Mouse (Mus musculus) CD4-positive, CD25-positive, alpha-beta regulatory T cell, adult 4 months (primary cell): Measurements from ENCODE around the gene Clk2. TPM values are rescaled to one million over a fixed set of nuclear protein-coding genes. Genes with fewer than 3 reads are reported as not detected.
"Not testable (repeated sequence)": the region's sequence is repeated elsewhere in the genome, so short reads cannot be mapped to it uniquely, and the experiment has no call there.

ENCODE experiments used
- ATAC-seq: one replicate; pipeline ENCODE4 v1.8.0; 2017
- polyA plus RNA-seq, 2 experiments: library from polyadenylated mRNA; unstranded; fragments of 100-300 nt; shearing (Covaris generic); gene quantifications; one replicate each; pipeline ENCODE4 v1.2.1; 2017

The Clk2 gene
- polyA plus RNA-seq, 2 experiments from 2014 or later: 15.7 to 23.0 TPM

DNA sequence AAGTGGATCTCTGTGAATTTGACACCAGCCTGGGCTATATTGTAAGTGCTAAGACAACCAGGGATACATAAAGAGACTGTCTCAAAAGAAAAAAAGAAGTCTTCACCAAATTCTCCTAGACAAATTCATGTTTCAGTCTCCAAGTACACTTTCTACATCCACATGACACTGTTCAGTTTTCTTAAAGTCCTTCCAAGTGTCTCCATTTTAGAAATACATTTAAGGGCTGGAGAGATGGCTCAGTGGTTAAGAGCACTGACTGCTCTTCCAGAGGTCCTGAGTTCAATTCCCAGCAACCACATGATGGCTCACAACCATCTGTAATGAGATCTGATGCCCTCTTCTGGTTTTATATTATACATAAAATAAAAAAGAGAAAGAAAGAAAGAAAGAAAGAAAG, 3.4 kb upstream of the Clk2 start:
- ATAC-seq: not testable (repeated sequence)

DNA sequence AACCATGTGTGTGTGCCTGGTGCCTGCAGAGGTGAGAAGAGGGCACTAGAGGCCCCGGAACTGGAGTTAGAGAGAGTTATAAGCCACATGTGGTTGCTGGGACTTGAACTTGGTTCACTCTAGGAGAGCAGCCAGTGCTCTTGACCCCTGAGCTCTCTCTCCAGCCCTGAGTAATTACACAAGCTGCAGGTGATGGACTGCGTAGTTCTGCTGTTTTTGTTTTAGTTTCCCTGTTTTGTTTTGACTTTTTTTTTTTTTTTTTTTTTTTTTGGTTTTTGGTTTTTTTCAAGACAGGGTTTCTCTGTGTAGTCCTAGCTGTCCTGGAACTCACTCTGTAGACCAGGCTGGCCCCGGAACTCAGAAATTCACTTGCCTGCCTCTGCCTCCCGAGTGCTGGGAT, 2.8 kb upstream of the Clk2 start:
- no peak for ATAC-seq

DNA sequence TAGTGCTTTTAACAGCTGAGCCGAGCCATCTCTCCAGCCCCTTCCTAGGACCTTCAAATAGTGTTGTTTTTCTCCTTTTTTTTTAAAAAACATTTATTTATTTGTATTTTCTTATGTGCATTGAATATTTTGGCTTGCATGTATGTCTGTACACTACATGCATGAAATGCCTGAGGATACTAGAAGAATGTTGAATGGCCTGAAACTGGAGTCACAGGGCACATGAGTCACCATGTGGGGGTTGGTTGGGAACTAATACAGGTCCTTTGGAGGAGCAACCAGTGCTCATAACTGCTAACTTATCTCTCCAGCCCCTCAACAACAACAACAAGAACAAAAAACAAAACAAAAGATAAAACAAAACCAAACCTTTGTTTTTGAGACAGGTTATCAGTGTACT, 1.5 kb upstream of the Clk2 start:
- ATAC-seq: no peak

DNA sequence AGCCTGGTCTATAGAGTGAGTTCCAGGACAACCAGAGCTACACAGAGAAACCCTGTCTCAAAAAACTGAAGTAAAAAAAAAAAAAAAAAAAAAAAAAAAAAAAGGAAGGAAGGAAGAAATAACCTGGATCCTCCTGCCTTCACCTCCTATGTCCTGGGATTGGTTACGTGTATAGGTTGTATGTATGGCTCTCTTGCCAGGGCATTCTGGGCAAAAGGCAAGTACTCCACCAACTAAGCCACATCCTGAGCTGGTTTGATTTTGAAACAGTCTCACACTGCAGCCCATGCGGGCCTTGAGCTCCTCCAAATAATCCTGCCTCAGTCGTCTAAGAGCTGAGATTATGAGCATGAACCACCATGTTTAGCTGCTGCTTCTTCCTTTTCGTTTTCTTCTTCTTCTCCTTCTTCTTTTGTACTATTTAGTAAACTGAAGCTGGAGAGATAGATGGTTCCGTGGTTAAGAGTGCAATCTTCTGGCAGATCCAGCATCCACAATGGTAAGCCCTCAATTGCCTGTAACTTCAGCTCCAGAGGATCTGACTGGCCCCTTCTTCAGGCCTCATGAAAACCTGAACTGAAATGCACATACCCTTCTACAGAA, 851 bp upstream of the Clk2 start:
- ATAC-seq: no peak

DNA sequence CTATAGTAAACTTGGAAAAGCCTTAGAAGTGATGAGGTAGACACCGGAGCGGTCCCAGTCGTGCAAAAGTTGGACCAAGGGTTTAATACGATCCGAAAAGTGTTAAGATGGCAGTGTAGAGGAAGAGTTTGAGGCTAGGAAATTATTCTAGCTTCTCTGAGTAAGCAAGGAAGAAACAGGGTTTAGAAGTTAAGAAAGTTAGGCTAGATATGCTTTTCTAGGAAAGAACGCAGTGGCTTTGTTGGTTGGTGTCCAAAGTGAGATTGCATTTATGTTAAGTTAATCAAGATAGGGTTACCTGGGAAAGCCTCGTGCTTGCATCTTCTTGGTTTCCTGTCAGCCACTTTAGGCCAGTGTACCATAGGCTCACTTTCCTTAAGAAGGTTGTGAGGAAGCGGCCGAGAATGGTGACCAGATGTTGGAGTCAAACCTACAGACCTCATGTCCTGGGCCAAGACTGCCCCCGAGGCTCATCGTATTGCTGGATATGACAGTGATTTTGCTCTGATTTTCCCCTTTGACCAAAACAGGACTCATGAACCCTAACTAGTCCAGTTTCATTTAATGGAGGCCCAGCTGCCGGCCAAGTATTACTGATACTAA, 774 bp downstream of the Clk2 start:
- ATAC-seq: no peak

DNA sequence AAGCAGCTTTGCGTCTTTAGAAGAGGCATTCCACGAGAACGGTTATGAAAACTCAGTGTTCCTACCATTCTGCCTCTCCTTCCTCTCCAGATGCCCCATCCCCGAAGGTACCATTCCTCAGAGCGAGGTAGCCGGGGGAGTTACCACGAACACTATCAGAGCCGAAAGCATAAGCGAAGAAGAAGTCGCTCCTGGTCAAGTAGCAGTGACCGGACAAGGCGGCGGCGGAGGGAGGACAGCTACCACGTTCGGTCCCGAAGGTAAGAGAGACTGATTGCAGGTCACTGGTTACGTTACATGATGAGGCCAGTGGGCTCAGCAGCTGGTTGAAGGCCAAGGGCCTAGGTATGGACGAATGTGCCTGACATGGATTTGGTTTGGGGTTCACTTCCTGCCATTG, 2.4 kb downstream of the Clk2 start:
- no peak for ATAC-seq

DNA sequence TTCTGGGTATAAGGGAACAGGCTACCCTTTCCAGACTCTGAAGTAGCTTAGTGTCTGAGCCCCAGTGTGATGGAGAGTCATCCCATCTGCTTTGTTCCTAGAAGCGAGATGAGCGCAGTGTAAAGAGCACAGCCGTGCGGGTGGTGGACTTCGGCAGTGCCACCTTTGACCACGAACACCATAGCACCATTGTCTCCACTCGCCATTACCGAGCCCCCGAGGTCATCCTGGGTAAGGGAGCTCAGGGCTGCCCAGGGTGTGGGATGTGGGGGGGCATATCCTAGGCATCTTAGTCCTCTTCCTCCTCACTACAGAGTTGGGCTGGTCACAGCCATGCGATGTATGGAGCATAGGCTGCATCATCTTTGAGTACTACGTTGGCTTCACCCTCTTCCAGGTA, 10.2 kb downstream of the Clk2 start:
- ATAC-seq: no peak

DNA sequence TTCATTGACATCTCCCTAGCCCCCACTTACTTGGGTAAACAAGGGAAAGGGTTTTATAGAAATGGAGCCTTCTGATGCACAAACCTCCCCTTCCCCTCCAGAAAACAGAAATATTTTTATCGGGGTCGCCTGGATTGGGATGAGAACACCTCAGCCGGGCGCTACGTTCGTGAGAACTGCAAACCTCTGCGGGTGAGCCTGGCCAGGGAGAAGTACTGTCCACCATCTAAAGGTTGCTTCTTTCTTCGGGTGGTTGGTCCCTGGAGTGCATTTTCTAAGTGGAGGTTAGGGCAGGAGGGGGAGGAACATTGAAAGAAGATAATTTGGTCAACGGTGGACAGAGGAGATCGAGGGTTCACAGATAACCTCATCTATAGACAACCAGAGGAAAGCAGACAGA, 10.9 kb downstream of the Clk2 start:
- ATAC-seq: no peak

DNA sequence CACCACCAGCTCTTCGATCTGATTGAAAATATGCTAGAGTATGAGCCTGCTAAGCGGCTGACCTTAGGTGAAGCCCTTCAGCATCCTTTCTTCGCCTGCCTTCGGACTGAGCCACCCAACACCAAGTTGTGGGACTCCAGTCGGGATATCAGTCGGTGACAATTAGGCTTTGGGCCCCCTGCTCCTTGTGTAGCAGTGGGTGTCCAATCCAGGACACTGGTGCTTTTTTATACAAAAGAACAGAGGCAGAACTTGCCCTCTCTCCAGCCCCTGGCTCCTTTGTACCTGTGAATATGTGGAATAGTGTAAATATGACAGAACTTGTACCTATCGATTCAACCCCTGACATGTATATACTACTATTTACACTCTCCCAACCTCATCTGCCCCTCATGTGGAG, 11.8 kb downstream of the Clk2 start:
- ATAC-seq: no peak

DNA sequence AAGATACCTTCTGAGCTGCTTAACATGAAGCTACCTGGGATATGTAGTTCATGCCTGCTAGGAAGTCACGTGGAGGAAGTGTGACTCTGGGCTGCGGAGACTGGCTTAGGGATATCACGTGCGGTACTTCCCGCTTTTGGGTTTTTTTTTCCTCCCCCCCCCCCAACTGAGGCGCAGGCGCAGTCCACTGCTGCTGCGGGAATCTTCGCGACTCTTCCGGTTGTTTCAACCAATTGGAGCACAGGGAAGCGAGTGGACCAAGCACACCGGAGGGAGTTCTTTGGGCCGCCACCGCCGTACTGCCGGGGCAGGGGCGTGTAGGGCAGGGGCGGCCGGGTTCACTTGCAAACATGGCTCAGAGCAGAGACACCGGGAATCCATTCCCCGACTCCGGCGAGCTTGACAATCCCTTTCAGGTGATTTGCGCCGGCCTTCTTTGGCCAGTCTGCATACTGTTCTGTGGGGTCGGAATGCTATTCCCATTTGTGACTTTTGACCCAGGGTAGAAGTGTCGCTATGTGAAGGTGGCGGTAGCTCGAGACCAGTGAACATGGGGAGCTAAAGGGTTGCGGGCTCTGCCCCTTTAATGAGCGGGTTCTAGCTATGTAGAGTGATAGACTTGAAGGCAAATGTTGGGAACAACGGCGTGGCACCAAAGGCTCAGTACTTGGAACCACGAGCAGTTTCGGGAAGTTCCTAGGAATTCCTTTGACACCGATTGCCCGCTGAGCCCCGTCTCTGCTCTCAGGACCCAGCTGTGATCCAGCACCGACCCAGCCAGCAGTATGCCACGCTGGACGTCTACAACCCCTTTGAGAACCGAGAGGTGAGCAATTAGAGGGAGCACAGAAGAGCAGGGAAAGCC, 12.9 kb downstream of the Clk2 start, which contains the start of gene Scamp3:
Gene Scamp3 (plus strand): TSS at position 232 of the 865 bp plus-strand sequence.
- peak; percentile 98 for ATAC-seq

DNA sequence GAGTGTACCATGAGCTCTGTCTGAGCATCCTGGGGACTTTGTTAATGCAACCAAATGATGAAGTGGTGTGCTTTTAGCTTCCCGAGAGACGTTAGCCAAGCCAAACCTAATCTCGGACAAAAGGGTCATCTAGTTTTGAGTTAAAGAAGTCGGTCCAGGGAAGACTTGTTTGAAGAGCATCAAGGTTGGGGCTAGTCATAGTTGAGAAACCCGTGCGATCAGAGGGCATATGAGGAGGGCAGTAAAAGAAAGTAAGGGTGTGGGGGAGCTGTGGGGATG, 13.5 kb downstream of the Clk2 start:
- ATAC-seq: no peak

DNA sequence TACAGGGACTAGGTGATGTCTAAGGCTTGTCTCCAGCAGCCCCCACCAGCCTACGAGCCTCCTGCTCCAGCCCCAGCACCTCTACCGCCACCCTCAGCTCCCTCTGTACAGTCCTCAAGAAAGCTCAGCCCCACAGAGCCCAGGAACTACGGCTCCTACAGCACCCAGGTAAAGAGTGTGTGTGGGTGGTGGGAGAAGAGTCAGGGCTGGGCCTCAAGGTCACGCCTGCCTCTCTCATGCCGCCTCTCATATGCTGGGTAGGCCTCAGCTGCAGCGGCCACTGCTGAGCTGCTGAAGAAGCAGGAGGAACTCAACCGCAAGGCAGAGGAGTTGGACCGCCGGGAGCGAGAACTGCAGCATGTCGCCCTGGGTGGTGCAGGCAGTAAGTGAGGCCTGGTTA, 14.5 kb downstream of the Clk2 start:
- no peak for ATAC-seq

DNA sequence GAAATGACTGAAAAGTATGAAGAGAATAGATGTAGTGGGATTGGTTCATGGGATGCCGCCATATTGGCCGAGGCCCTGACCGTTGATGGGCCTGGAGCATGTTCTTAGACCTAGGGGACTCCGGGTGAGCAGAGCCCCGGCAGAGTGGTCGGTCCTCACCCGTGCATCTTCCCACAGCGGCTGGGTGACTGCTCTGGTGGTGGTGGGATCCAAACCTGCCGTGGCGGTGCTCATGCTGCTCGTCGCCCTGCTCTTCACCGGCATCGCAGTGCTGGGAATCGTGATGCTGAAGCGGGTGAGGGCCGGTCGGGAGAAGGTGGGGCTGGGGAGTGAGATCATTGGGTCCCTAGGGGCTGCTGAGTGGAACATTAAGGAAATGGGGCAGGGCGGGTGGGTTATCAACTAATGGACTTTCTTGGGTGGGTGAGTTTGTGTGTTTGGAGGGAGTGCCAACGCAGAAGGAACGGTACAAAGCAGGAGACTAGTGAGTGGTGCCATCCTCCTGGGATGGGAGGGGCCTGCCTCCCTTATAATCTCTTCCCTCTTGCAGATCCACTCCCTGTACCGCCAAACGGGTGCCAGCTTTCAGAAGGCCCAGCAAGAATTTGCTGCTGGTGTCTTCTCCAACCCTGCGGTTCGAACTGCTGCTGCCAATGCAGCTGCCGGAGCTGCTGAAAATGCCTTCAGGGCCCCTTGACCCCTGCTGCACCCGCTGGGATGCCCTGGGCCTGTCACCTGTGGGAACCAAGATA, 17.3 kb downstream of the Clk2 start:
- ATAC-seq: no peak

DNA sequence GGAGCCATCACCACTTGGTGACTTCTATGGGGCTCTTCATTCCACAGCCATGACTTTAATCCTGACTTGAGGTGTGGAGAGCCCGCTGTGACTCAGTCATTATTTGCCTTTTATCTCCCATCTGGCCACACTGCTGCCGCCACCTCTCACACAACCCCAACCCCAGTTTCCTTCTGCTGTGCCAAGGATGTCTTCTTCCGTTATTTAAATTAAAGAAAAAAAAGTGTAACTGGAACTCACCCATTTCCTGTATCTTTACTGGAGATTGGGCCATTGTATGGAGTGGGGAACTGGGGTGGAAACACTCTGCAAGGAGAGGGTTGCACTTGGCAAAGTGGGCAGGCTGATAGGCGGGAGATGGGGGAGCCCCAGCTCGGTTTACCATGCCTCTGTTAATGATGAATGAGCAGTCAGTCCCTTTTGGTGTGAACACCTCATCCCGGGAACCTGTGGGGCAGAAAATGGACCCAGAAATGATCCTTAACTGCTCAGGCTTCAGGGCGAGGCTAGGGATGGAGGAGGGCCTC, 18.0 kb downstream of the Clk2 start:
- ATAC-seq: peak; percentile 43

DNA sequence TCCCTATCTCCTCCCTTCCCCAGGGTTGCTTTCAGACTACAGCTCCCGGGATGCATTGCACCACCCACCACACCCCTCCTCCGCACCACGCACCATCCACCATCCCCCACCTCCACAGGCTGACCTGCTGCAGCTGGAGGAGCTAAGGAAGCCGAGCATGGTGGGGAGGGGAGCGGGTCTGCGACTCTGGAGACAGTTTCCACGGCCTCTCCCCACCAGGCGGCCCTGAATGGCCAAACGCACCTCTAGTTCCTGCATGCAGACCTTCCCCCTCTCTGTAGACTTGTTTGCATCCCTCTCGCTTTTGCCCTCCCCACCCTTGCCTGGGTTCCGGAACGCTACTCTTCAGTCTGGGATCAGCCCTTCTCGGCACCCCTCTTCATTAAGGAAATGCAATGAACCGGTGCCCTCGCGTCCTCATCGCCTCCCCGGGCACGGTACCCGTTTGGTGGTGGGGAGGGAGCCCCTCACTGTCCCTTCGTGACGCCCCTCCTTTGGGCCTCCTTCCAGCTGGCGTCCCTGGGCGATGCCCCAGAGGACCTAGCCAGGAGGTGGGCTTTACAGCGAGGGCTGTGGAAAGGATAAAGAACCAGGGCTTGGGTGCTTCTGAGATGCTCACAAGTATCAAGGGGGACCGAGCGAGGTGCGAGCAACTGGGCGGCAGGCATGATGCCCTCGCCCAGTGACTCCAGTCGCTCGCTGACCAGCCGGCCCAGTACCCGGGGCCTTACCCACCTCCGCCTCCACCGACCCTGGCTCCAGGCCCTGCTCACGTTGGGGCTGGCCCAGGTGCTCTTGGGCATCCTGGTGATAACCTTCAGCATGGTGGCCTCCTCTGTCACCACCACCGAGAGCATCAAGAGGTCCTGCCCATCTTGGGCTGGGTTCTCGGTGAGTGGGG, 18.7 kb downstream of the Clk2 start, which contains the start of gene Fam189b:
Gene Fam189b (plus strand): TSS at position 86 of the 901 bp plus-strand sequence.
- peak; percentile 72 for ATAC-seq

DNA sequence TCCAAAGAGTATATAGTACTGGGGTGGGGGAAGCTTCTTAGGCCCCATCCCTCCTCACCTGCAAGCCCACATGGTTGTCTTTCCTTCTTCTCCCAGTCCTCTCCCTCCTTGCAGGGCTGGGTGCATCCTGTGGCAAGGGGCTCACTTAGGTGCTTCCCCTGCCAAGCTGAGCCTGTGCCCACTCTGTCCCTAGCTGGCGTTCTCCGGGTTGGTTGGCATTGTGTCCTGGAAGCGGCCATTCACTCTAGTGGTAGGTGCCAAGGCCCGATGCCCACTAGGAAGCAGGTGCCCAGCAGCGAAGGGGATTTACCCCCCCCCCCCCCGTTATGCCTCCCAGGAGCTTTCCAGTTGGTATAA, 19.3 kb downstream of the Clk2 start:
- ATAC-seq: no peak

DNA sequence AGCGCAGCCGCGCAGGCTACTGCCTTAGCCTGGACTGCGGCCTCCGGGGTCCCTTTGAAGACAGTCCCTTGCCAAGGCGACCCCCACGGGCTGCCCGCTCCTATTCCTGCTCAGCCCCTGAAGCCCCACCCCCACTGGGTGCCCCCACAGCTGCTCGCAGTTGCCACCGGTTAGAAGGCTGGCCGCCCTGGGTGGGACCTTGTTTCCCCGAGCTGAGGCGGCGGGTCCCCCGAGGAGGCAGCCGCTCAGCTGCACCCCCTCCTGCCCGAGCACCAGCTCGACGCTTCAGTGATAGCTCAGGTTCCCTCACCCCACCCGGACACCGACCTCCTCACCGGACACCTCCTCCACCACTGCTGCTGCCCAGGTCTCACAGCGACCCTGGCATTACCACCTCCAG, 22.6 kb downstream of the Clk2 start:
- ATAC-seq: no peak

DNA sequence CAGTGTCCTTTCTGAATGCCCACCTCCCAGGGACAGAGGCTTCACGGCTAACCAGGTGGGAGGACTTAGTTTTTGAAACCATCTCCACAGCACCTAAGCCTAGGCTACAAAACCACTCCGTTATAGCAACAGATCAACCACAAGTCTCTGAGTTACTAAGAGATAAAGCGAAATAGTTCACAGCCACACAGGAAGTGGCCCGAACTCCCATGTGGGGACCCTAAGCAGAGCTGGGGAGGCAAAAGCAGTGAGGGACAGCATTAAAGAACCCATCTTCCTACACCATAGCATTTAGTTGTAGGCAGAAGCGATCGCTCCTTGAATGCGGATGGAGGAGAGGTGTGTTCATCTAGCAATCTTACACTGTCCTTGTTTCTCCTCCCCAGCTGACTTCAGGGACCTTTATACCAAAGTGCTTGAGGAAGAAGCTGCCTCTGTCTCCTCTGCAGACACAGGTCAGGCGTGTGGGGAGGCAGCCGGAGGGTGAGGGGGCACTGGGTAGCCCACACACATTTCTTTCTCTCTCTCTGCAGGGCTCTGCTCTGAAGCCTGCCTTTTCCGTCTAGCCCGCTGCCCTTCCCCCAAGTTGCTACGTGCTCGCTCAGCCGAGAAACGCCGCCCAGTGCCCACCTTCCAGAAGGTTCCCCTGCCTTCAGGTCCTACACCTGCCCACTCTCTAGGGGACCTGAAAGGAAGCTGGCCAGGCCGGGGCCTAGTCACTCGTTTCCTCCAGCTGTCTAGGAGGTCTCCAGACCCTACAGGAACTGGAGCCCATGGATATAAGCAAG, 23.3 kb downstream of the Clk2 start:
- ATAC-seq: peak; percentile 55

DNA sequence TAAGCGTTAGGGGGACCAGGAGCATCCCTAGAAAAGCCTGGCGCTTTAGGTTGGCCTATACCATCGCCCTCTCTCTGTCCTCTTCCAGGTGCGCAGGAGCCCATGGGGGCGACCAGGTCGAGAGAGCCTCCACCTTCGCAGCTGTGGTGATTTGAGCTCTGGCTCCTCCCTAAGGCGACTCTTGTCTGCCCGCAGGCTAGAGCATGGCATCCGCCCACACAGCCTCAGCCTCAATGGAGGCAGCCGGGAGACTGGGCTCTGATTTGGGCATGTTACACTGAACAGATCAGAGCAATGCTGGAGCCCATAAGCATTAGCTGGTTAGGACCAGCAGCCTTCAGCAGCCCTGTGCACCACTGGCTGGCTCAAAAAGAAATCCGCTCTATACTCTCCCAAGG, 23.9 kb downstream of the Clk2 start:
- peak; percentile 46 for ATAC-seq

DNA sequence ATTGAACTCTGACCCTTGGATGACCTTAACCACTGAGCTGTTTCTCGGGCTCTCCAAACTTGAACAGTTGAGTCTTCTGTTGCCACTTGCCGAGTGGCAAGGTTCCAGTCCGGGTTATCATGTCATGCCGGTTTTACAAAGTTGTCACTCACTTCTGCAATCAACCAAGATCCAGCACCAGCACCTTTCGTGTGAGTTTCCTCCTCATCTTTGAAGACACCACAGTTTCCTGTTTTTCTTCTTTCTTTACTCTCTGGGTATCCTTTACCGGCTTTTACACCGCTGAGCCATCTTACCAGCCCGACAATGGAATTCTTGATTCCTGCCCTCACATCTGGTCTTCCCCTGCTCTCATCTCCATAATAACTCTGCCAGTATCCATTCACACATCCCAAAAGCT, 25.8 kb downstream of the Clk2 start:
- peak; percentile 64 for ATAC-seq

DNA sequence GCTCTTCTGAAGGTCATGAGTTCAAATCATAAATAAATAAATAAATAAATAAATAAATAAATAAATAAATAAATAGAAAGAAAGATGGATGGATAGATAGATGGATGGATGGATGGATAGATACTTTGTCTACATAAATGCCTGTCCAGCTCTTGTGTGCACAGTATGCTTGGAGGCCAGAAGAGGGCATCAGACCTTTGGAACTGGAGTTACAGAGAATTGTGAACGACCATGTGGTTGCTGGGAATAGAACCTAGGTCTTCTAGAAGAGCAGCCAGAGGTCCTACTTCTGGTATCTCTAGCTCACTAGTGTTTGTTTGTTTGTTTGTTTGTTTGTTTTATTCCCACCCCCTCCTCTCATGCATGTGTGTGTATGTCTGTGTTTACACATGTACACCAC, 28.8 kb downstream of the Clk2 start:
- no peak for ATAC-seq
